Mouse (Mus musculus) MEL (cell line): Measurements from ENCODE around the gene Pacsin2. TPM values are rescaled to one million over a fixed set of nuclear protein-coding genes. Genes with fewer than 3 reads are reported as not detected.

Experiments used
- DNase-seq: peaks from one replicate; pipeline ENCODE4 v3.0.0; 2011; ENCODE audit warnings: low read depth, low spot score
- H3K27ac ChIP-seq: 2 replicates; pipeline ENCODE4 v1.5.1; 2012; ENCODE audit warnings: low read depth, mild to moderate bottlenecking, control low read depth, low read length, moderate library complexity; ENCODE audit not compliant: control insufficient read depth
- H3K27me3 ChIP-seq, 2 experiments: fragments of 150-350 bp in 1 of 2; sonication (generic) in 1 of 2; 2 replicates each; pipeline ENCODE4 v1.6.1; 2012; ENCODE audit warnings: low read length in 2 of 2, mild to moderate bottlenecking in 2 of 2, improper control_type of control experiment in 1 of 2, moderate library complexity in 1 of 2; ENCODE audit not compliant: insufficient read depth in 2 of 2, control insufficient read depth in 1 of 2
- H3K36me3 ChIP-seq, 2 experiments: 2 replicates each; pipeline ENCODE4 v1.6.1; 2012 to 2014; ENCODE audit warnings: low read length in 2 of 2, improper control_type of control experiment in 1 of 2, inconsistent platforms in 1 of 2, mild to moderate bottlenecking in 1 of 2; ENCODE audit not compliant: insufficient read depth in 2 of 2, control insufficient read depth in 1 of 2
- H3K4me1 ChIP-seq, 2 experiments: fragments of 150-350 bp in 1 of 2; sonication (generic) in 1 of 2; 2 replicates each; pipeline ENCODE4 v1.6.1; 2012; ENCODE audit warnings: low read length in 2 of 2, improper control_type of control experiment in 1 of 2, mild to moderate bottlenecking in 1 of 2; ENCODE audit not compliant: insufficient read depth in 2 of 2, control insufficient read depth in 1 of 2
- H3K4me3 ChIP-seq, 2 experiments: fragments of 150-350 bp in 1 of 2; sonication (generic) in 1 of 2; 2 replicates each; pipeline ENCODE4 v1.5.1; 2012; ENCODE audit warnings: low read depth in 2 of 2, low read length in 2 of 2, mild to moderate bottlenecking in 2 of 2, moderate library complexity in 2 of 2, control low read depth in 1 of 2, improper control_type of control experiment in 1 of 2; ENCODE audit not compliant: control insufficient read depth in 1 of 2, insufficient read depth in 1 of 2
- H3K79me2 ChIP-seq: 2 replicates; pipeline ENCODE4 v1.6.1; 2012; ENCODE audit warnings: mild to moderate bottlenecking, low read length, moderate library complexity; ENCODE audit not compliant: control insufficient read depth, poor library complexity, insufficient read depth
- H3K9ac ChIP-seq: 2 replicates; pipeline ENCODE4 v1.6.1; 2012; ENCODE audit warnings: low read depth, mild to moderate bottlenecking, control low read depth, low read length, moderate library complexity; ENCODE audit not compliant: control insufficient read depth, poor library complexity, severe bottlenecking
- H3K9me3 ChIP-seq: fragments of 150-350 bp; sonication (generic); replicated peaks from 2 replicates; pipeline ENCODE4 v1.6.1; 2012; ENCODE audit warnings: mild to moderate bottlenecking, low read length, improper control_type of control experiment, moderate library complexity; ENCODE audit not compliant: insufficient read depth
- BHLHE40 ChIP-seq: IDR thresholded peaks from 2 replicates; pipeline ENCODE4 v1.6.1; 2012; ENCODE audit warnings: low read depth, mild to moderate bottlenecking, inconsistent platforms, low read length, improper control_type of control experiment, borderline replicate concordance
- CTCF ChIP-seq, 3 experiments: IDR thresholded peaks in 2 of 3; conservative IDR thresholded peaks in 1 of 3; 2 replicates each; pipeline ENCODE4 v1.5.1; 2011 to 2012; ENCODE audit warnings: low read length in 3 of 3, low read depth in 2 of 3, mild to moderate bottlenecking in 2 of 3, improper control_type of control experiment in 1 of 3, inconsistent platforms in 1 of 3, mixed read lengths in 1 of 3, moderate library complexity in 1 of 3; ENCODE audit not compliant: control insufficient read depth in 1 of 3, insufficient read depth in 1 of 3, poor library complexity in 1 of 3, severe bottlenecking in 1 of 3
- E2F4 ChIP-seq: IDR thresholded peaks from 2 replicates; pipeline ENCODE4 v1.6.1; 2011; ENCODE audit warnings: low read depth, low read length, improper control_type of control experiment, borderline replicate concordance
- ETS1 ChIP-seq: IDR thresholded peaks from 2 replicates; pipeline ENCODE4 v1.6.1; 2012; ENCODE audit warnings: low read depth, mild to moderate bottlenecking, inconsistent platforms, low read length, improper control_type of control experiment, moderate library complexity
- HCFC1 ChIP-seq: IDR thresholded peaks from 2 replicates; pipeline ENCODE4 v1.6.1; 2012; ENCODE audit warnings: low read depth, mild to moderate bottlenecking, inconsistent platforms, low read length, improper control_type of control experiment, moderate library complexity
- MAX ChIP-seq: IDR thresholded peaks from 2 replicates; pipeline ENCODE4 v1.6.1; 2011; ENCODE audit warnings: low read length, improper control_type of control experiment
- MAZ ChIP-seq: IDR thresholded peaks from 2 replicates; pipeline ENCODE4 v1.6.1; 2012; ENCODE audit warnings: low read depth, mild to moderate bottlenecking, inconsistent platforms, low read length, improper control_type of control experiment
- MXI1 ChIP-seq: IDR thresholded peaks from 2 replicates; pipeline ENCODE4 v1.6.1; 2011; ENCODE audit warnings: mild to moderate bottlenecking, low read depth, low read length, improper control_type of control experiment
- MYC ChIP-seq: IDR thresholded peaks from 2 replicates; pipeline ENCODE4 v1.6.1; 2011; ENCODE audit warnings: low read depth, mild to moderate bottlenecking, low read length, improper control_type of control experiment, moderate library complexity
- NELFE ChIP-seq: IDR thresholded peaks from 2 replicates; pipeline ENCODE4 v1.6.1; 2011; ENCODE audit warnings: low read depth, low read length, improper control_type of control experiment
- NRF1 ChIP-seq: IDR thresholded peaks from 2 replicates; pipeline ENCODE4 v1.6.1; 2014; ENCODE audit warnings: low read depth, mild to moderate bottlenecking, inconsistent platforms, low read length, improper control_type of control experiment, moderate library complexity; ENCODE audit not compliant: poor library complexity, insufficient read depth, severe bottlenecking
- POLR2A ChIP-seq, 2 experiments: IDR thresholded peaks; 2 replicates each; pipeline ENCODE4 v1.6.1; 2011 to 2012; ENCODE audit warnings: low read length in 2 of 2, mild to moderate bottlenecking in 2 of 2, control low read depth in 1 of 2, improper control_type of control experiment in 1 of 2, low read depth in 1 of 2, moderate library complexity in 1 of 2; ENCODE audit not compliant: control insufficient read depth in 1 of 2, insufficient read depth in 1 of 2, poor library complexity in 1 of 2
- POLR2AphosphoS2 ChIP-seq: IDR thresholded peaks from 2 replicates; pipeline ENCODE4 v1.6.1; 2011; ENCODE audit warnings: low read length, improper control_type of control experiment
- POLR2AphosphoS5 ChIP-seq: IDR thresholded peaks from 2 replicates; pipeline ENCODE4 v1.6.1; 2012; ENCODE audit warnings: low read depth, borderline replicate concordance, mild to moderate bottlenecking, inconsistent platforms, low read length, moderate library complexity, mixed read lengths
- RAD21 ChIP-seq: IDR thresholded peaks from 2 replicates; pipeline ENCODE4 v1.6.1; 2011; ENCODE audit warnings: mild to moderate bottlenecking, low read depth, low read length, improper control_type of control experiment
- SIN3A ChIP-seq: IDR thresholded peaks from 2 replicates; pipeline ENCODE4 v1.6.1; 2012; ENCODE audit warnings: low read length, improper control_type of control experiment, inconsistent platforms
- TAL1 ChIP-seq: IDR thresholded peaks from 2 replicates; pipeline ENCODE4 v1.6.1; 2012; ENCODE audit warnings: mild to moderate bottlenecking, inconsistent platforms, low read length, moderate library complexity, mixed read lengths
- TBP ChIP-seq: IDR thresholded peaks from 2 replicates; pipeline ENCODE4 v1.8.0; 2011; ENCODE audit warnings: low read depth, low read length, improper control_type of control experiment
- TCF12 ChIP-seq: IDR thresholded peaks from 2 replicates; pipeline ENCODE4 v1.6.1; 2014; ENCODE audit warnings: low read depth, mild to moderate bottlenecking, inconsistent platforms, low read length, improper control_type of control experiment, moderate library complexity
- UBTF ChIP-seq: IDR thresholded peaks from 2 replicates; pipeline ENCODE4 v1.6.1; 2012; ENCODE audit warnings: low read depth, mild to moderate bottlenecking, inconsistent platforms, low read length, improper control_type of control experiment, moderate library complexity, borderline replicate concordance; ENCODE audit not compliant: insufficient read depth
- USF1 ChIP-seq: IDR thresholded peaks from 2 replicates; pipeline ENCODE4 v1.6.1; 2014; ENCODE audit warnings: low read depth, mild to moderate bottlenecking, inconsistent platforms, low read length, improper control_type of control experiment, moderate library complexity
- ZMIZ1 ChIP-seq: IDR thresholded peaks from 2 replicates; pipeline ENCODE4 v1.6.1; 2012; ENCODE audit warnings: low read depth, mild to moderate bottlenecking, inconsistent platforms, low read length, improper control_type of control experiment, moderate library complexity
- ZNF384 ChIP-seq: IDR thresholded peaks from 2 replicates; pipeline ENCODE4 v1.6.1; 2012; ENCODE audit warnings: low read depth, mild to moderate bottlenecking, inconsistent platforms, low read length, improper control_type of control experiment
- polyA plus RNA-seq, 2 experiments: library from polyadenylated mRNA; stranded (reverse) in 1 of 2; unstranded in 1 of 2; fragments of >175 nt in 1 of 2; fragments of >200 nt in 1 of 2; gene quantifications; 2 replicates each; pipeline versions ENCODE4 v1.2.1 to v1.2.4; 2012; ENCODE audit warnings: low replicate concordance in 2 of 2, low read depth in 1 of 2; ENCODE audit not compliant: insufficient read length in 2 of 2, insufficient read depth in 1 of 2, missing spikeins in 1 of 2
- total RNA-seq: library from RNA; depleted of rRNA; stranded (reverse); fragments of 300-350 nt; gene quantifications from 2 replicates; pipeline ENCODE4 v1.2.3, GENCODE M21; 2012

Gene Pacsin2
- total and polyA plus RNA-seq, 3 experiments = 58.7 to 425 (median 103) TPM

- Histone ChIP-seq H3K4me1 (peaks cover 2 to 13% of the 10 kb centered on the region in 2 experiments; a peak in 3 of 4 replicates), H3K9me3 (no peaks in the 10 kb centered on the region), H3K36me3 (peaks cover 0 to 20% of the 10 kb centered on the region in 2 experiments; a peak in 2 of 4 replicates), H3K9ac (no peak overlapping the region), H3K79me2 (peaks cover 6% of the 10 kb centered on the region), H3K27ac (no peak overlapping the region), H3K4me3 (no peak overlapping the region), H3K27me3 (no peaks in the 10 kb centered on the region)
- peak; percentile 48 for DNase-seq
- TF ChIP-seq SIN3A (0 out of 2 replicates have a peak, but pooled peaks have one; percentile 29), POLR2AphosphoS5 (no peak)
These were observed 96.1 kb downstream of the Pacsin2 start for GRCm38 (mm10) chr15:83368261-83368660.

DNA sequence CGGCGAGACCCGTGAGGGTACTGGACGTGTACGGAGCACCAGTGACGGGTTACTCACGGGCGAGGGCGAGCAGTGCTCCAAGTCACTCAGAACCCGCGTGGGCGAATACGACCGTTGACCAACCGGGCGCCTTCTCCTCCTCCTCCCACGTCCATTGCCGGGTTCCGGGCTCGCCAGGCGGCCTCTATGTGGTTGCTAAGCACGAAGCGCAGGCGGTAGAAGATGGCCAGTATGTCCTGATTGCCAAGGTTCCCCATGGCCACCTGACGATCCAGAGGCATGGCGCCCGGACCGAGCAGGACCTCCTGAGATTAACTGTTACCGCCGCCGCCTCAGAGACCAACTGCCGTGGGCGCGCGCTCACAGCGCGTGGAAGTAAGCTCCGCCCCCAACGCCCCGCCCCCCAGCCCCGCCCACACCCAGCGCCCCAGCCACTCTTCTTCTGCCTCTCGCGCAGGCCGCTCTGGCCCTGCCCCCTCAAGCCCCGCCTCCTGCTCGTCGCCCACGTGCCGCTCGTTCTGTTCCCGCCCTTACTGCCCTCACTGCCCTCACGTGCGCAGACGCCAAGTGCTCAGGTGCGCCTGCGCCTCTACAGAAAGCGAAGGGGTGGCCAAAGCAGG, 97.4 kb downstream of the Pacsin2 start:
- Histone ChIP-seq H3K9ac (peak overlapping the region; percentile 86), H3K4me3 (peak overlapping the region; percentile 84 to 91), H3K9me3 (no peaks in the 10 kb centered on the region), H3K4me1 (peaks cover 2 to 13% of the 10 kb centered on the region in 2 experiments; a peak in 3 of 4 replicates), H3K36me3 (peaks cover 0 to 20% of the 10 kb centered on the region in 2 experiments; a peak in 2 of 4 replicates), H3K27ac (peak overlapping the region; percentile 39; the same call in 1 of the 2 replicates), H3K79me2 (peaks cover 6% of the 10 kb centered on the region), H3K27me3 (no peaks in the 10 kb centered on the region)
- DNase-seq = peak; percentile 92
- TF ChIP-seq RAD21 (no peak), TBP (no peak), CTCF (IDR thresholded peaks at IDR 0.05 in 2 of 3, conservative IDR thresholded peaks at IDR 0.05 in 1 of 3; ENCODE audit: control insufficient read depth in 1 of 3, insufficient read depth in 1 of 3, low read depth in 2 of 3, low read length in 3 of 3, poor library complexity in 1 of 3, severe bottlenecking in 1 of 3) (no peak), POLR2AphosphoS5 (no peak), POLR2A (IDR thresholded peaks at IDR 0.05; ENCODE audit: control insufficient read depth in 1 of 2, insufficient read depth in 1 of 2, low read depth in 1 of 2, low read length in 2 of 2, poor library complexity in 1 of 2) (peak in 1 of 2 experiments; percentile 62; a peak in 1 of 4 replicates), BHLHE40 (peak; percentile 96), TCF12 (peak; percentile 28; the same call in 1 of the 2 replicates), UBTF (no peak), NRF1 (peak; percentile 87), HCFC1 (peak; percentile 71), ZNF384 (no peak), MXI1 (peak; percentile 79), SIN3A (peak; percentile 41; the same call in 1 of the 2 replicates), MAX (peak; percentile 83), ETS1 (no peak), NELFE (peak; percentile 45), POLR2AphosphoS2 (no peak), E2F4 (no peak), TAL1 (no peak), MAZ (no peak), USF1 (peak; percentile 82), MYC (peak; percentile 37; the same call in 1 of the 2 replicates), ZMIZ1 (0 out of 2 replicates have a peak, but pooled peaks have one; percentile 23)
